Mouse (Mus musculus): ENCODE results near the gene Setdb1.

Gene Setdb1

GRCm38 (mm10) chr3:95318548-95318947 lies 38.5 kb downstream of the Setdb1 start:
- DNase-seq: peak; percentile 66

DNA sequence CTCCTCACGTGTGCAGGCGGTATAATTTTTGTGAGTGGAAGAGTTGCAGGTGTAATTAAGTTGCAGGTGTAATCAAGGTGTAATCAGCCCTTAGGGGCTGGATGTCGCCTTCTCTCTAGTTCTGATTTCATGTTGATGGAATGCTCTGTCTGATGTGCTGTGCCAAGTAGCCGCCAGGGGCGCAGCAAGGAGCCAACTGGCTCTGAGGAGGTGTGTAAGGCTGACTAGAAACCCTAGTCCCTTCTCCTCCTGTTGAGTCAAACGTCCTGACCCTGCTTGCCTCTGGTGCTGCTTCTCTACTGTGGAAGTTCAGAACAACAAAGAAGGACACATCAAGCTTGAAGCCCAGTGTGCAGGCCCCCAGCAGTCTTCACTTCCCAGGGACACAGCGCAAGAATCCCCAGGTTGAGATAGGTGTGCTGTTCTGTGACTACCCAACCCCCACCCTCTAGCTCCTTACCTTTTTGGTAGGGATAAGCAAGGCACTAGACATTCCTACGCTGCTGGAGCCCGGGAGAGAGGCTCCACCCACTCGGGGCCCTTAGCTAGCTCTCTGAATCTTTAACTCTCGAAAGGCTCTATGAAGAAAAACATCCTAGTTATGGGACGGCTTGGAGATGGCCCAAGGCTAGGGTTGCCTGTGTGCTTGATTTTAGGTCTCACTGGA lies 39.5 kb downstream of the Setdb1 start:
- peak; percentile 70 for DNase-seq

GRCm38 (mm10) chr3:95315844-95316550 lies 41.0 kb downstream of the Setdb1 start:
- DNase-seq: no peak

GRCm38 (mm10) chr3:95315094-95315843 lies 41.7 kb downstream of the Setdb1 start:
- DNase-seq: peak; percentile 95

GRCm38 (mm10) chr3:95314486-95315093 lies 42.4 kb downstream of the Setdb1 start, which contains the start of gene Cers2:
TSS of gene Cers2 (plus strand) at chr3:95314791.
- DNase-seq: no peak

DNA sequence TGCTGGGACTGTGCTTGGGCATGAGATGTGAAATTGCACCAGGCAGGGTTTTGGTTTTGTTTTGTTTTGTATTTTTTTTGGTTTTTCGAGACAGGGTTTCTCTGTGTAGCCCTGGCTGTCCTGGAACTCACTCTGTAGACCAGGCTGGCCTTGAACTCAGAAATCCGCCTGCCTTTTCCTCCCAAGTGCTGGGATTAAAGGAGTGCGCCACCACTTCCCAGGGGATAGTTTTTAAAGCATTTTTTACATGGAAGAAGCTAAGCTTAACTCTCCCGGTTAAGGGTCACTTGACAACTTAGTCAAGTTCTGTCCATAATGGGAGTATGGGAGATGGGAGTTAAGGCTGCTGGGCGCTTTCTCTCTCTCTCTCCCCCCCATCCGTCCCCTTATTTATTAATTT lies 42.9 kb downstream of the Setdb1 start:
- no peak for DNase-seq

GRCm38 (mm10) chr3:95313476-95313875 lies 43.5 kb downstream of the Setdb1 start:
- DNase-seq: peak; percentile 56

GRCm38 (mm10) chr3:95312623-95313022 lies 44.4 kb downstream of the Setdb1 start:
- DNase-seq: peak; percentile 82

DNA sequence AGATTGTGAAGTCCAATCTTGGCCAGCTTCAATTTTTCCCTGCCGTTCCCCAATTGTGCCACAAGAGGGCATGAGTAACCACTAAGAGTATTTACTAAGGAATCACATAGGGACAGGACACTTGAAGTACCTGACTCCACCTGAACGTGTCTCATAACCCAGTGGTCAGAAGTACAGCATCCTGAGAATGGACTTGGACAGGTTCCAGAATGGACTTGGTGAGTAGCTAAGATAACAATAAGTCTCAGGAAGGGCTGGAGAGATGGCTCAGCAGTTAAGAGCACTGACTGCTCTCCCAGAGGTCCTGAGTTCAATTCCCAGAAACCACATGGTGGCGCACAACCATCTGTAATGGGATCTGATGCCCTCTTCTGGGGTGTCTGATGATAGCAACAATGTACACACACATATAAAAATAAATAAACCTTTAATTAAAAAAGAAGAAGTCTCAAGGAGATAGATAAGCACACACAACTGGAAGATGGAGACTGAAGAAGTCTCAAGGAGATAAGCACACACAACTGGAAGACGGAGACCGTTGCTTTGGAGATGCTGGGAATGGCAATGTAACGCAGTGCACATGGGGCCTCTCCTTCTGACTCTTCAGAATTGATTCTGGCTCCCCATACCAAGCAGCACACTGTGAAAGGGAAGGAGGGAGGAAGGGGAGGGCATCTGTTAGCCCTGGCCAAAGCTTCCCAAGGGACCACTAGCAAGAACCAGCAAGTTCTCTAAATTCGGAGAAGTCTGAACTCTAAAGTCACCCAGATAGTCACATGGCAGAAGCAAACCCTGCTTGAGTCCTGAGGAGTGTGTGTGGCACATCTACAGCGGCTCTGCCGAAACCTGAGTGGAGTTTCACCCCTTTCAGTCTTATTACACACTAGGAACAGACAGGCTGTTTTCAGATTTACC lies 45.8 kb downstream of the Setdb1 start:
- peak; percentile 75 for DNase-seq

DNA sequence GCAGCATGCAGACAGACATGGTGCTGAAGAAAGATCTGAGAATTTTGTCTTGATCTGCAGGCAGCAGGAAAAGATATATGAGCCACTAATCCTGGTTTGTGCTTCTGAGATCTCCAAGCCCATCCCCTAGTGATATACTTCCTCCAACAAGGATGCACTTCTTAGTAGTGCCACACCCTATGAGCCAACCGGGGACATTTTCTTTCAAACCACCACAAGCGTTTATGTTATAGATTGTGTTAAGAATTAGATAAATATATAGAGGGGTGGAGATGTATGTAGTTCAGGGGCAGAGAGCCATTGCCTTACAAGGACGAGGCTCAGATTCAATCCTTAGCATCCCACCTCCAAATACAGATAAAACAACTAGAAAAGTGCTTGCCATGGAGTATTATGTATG lies 46.5 kb downstream of the Setdb1 start:
- no peak for DNase-seq

- DNase-seq: no peak
Measured at GRCm38 (mm10) chr3:95307100-95307499, 49.9 kb downstream of the Setdb1 start, which contains the start of gene Anxa9. TSS of gene Anxa9 (minus strand) at chr3:95307176.

DNA sequence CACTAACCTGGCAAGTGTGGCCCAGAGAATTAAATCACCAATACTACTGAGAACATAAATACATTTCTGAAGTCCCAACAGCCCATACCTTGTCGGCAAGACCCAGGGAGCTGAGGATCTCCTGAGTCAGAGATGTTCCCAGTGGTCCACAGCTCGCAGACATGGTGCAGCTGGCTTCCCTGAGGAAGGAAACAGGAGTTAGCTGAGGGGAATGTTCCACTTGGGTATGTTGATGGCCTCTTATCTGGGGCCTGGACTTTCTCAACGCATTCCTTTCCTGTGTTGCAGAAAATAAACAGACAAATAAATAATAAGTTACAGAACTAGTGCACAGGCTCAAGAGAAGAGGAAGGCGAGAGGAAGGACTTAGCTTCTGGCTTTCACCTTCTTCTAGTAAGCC lies 50.8 kb downstream of the Setdb1 start:
- no peak for DNase-seq

DNA sequence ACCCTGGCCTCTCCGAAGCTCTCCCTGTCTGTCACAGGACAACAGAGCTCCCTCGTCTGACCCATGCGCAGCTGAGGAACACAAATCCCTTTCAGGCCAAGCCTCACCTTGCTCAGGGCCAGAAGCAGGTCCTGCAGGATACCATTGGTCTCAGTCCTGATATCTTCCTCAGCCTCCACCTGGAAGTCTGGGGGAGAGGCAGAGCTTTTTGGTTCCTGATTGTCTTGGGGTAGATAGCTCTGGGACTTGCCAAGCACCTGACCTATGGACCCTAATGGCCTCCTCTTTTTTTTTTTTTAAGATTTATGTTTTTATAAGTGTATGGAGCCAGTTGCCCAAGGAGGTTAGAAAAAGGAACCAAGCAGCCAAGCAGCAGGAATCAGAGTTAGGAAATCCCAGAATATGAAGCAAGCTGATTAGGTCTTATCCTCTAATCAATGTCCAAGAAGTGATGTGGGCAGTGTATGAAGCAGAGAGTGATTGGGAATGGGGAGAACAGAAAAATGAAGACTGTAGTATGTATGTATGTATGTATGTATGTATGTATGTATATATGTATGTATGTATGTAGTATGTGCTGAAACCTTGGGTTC lies 55.7 kb downstream of the Setdb1 start:
- no peak for DNase-seq

DNA sequence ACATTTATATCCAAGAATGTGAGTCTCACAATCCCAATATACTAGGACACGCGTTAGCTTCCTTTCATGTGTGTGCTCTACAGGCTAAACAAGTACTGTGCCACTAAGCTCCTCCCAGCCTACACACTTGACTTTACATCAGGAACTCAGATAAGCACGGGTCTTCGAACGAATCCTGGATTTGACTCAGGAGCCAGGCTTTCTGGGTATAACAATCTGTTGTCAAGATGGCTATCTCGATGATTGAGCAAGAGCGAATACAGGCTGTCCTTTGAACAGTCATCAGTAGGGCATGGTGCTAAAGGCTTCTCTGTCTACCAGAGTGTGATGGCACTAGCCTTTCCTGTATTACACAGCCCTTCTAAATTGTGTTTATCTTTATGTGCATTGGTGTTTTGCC lies 59.0 kb downstream of the Setdb1 start:
- DNase-seq: no peak

- DNase-seq: peak; percentile 53
Measured at GRCm38 (mm10) chr3:95296103-95296469, 60.9 kb downstream of the Setdb1 start.

DNA sequence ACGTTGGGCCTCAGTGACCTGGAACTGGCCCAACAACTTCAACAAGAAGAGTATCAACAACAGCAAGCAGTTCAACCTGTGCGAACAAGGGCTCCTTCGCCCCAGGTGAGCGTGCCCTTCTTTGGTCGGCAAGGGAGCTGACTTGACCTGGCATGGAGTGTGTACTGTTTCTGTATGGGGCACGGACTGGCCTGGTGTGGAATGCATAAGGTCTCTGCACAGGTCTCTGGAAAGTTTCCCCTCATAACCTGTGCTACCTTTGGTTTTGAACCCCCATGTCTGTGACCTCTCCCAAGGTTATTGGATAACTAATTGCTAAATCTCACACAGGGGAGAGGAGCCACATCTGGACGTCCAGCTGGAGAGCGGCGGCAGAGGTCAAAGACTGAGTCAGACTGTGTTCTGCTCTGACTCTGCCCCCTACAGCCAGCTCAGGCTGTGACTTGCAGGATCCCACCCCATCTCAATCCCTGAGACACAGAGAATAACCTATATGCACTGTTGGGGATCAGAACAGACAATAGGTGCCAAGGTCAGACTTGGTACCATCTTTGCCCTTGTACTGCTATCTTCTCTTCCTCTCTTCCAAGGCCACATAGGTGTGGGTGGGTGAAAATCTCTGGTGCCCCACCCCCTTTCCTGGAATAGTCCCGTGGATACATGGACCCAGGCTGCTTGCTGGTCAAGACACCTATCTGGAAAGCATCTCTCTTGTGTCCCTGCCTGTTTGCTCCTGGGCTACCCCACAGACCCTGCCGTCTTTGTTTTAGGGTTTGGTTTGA lies 61.5 kb downstream of the Setdb1 start:
- no peak for DNase-seq

GRCm38 (mm10) chr3:95294718-95295117 lies 62.3 kb downstream of the Setdb1 start:
- DNase-seq: no peak

DNA sequence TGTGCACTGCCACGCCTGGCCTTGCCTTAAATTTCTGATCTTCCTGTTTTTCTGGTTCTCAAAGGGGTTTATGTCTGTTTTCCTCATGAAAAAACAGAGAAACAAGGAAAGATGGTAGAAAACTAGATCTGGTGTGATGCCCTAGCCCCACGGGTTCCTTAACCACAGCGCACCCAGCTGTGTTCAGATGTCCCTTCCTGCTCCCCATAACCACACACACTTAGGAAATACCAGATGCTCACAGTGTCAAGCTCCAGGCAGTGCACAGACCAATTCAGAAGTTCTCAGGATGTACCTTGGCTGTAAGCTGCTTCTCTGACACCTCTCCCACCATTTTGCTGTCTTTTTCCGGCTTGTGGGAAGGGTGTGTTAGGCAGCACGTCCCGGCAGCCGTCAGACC lies 62.7 kb downstream of the Setdb1 start:
- DNase-seq: no peak

GRCm38 (mm10) chr3:95293537-95293936 lies 63.5 kb downstream of the Setdb1 start:
- DNase-seq: peak; percentile 38

DNA sequence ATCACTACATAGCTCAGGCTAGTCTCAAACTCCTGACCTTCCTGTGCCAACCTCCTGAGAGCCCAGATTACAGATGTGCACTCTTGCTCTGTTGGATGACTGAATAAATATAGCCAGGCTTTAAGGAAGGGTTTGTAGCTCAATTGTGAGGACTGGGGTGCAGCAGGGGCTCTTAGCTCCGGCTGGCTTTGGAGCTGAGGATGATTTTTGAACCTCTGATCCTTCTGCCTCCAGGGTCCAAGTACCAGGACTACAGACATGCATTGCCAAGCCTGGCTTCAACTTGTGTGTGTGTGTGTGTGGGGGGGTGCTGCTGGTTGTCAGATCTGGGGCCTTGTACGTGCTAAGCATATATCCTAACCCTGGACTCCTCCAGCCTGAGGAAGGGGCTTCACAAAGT lies 64.1 kb downstream of the Setdb1 start:
- no peak for DNase-seq

DNA sequence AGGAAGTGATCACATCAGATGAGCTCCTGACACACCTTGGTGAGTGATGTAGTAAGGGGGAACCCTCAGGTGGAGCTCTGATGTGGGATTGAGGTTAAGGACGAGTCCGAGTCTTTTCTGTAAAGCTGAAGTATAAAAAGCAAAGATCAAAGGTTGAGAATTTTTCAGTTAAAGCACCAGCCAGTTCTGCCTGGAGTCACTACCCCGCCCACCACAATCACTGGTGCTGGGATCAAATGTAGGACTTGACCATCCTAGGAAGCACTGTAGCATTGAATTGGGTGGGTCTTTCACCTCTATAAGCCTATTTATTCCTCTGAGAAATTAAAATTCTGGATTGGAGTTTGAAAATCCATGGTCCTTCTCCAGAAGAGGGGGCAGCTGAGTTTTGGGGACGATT lies 66.0 kb downstream of the Setdb1 start:
- no peak for DNase-seq
